Mouse (Mus musculus) heart, postnatal 36 days (tissue): ENCODE data around the gene Mrps5. TPM values are rescaled to one million over a fixed set of nuclear protein-coding genes. Genes with fewer than 3 reads are reported as not detected.
"Not testable (repeated sequence)": the region's sequence is repeated elsewhere in the genome, so short reads cannot be mapped to it uniquely, and the experiment has no call there.

Experiments
- DNase-seq, 2 experiments: peaks; one replicate each; pipeline ENCODE4 v3.0.0; 2021 to 2022
- intact Hi-C: fragments of 180-260 bp; cut with DNase I; formaldehyde crosslinking; loops from one replicate; pipeline ENCODE4 v1.15.1; 2025
- total RNA-seq, 2 experiments: library from RNA; stranded (reverse); gene quantifications; 2 replicates each; pipeline ENCODE4 v1.2.3; 2021

The Mrps5 gene
- total RNA-seq = 10 to 100 TPM; 95.9 to 98.5 TPM

DNA sequence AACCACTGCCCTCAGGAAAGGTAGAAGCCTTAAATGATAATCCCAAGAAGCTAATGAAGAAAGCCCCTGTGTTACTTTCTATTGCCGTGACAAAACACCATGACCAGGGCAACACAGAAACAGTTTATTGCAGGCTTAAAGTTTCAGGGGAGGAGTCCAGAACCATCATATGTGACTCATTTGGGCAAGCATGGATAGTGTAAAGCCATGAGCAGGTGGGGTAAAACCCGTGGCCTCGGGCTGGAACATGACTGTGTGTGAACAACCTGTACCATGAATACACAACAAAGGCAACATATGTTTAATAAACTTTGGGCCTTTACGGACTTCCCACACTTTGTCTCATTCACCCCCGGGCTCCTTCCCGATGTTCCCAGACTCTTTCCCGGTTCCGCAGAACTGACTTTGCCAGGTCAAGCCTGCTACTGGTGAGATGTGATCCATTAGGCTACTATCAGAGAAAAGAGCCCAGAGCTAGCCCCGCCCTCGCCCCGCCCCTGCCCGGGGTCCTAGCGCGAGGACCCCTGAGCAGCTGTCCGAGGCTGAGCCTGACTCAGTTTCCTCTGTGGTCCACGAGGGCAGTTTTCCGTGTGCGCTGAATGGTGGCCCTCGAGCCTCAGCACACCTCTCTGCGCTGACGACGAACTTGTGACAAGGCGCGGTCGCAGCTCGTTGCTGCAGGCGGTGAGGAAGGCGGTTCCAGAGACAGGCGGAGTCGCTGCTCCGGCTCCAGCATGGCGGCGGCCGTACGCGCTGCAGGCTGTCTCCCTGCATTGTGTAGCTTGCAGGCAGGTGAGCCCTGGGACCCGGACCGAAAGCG lies at the start of gene Mrps5, which contains the start of gene Zfp661:
Mrps5 (plus strand) TSS at position 529 of the 820 bp plus-strand sequence.
Zfp661 (minus strand) TSS at position 401 of the 820 bp plus-strand sequence.
- intact Hi-C loops = no loop called here
- peak; percentile 86 to 91 for DNase-seq

GRCm38 (mm10) chr2:127537548-127537947 lies 49.5 kb upstream of the Mrps5 start:
- no peak for DNase-seq
- intact Hi-C loops = no loop called here

DNA sequence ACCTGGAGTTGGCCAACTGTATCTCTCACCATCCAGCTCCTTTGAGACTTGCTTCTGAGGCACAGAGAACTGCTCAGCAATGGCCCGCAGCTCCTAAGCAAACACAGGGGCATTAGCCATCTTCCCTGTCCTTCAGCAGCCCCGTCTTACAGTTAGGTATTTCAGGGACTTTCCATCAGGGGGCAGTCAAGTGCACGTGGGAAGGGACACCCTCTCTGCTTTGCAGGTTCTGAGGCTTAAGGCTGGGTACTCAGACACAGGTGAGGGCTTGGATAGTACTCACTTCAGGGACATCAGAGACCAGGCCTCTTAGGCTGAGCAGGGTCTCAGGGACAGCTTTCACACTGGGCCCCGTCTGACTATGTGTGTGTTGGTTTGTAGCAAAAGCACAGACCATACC lies 47.5 kb upstream of the Mrps5 start:
- intact Hi-C loops = no loop called here
- no peak for DNase-seq

DNA sequence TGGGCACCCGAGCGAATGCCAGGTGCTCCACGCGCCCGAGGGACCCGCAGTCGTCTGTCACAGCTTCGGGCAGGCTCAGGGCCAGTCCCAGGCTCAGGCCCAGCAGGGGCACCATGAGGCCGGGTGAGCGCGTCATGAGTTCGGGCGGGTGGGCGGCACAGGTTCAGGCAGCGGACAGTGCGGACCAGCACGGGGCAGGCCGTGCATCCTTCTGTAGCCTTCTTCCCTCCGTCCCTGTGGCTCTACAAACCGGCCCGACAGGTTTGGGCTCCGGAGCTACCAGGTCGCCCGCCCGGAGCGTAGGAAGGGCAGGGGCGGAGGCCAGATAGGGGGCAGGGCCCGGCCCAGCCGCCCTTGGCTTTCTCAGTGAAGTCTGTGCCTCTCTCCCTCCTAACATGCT lies 45.8 kb upstream of the Mrps5 start, which contains the start of gene Prom2:
Prom2 (minus strand) TSS at position 283 of the 400 bp plus-strand sequence.
- intact Hi-C loops = no loop called here
- DNase-seq = no peak

DNA sequence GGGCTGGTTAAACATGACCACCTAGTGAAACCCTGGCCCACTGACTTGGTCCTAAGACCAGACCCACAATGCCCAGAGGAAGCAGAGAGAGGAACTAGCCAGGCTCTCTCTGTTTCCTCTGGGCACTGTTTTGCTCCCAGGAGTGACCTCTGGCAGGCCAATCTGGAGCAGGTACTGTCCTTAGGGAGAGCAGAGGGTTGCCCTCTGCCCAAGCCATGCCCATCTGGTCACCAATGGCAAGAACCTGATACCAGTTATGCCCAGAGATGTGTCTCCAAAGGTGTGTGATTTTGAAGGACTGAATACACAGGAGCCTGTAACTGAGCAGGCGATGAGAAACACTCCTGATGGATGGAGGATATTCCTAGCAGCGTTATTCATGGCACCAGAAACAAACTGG lies 45.3 kb upstream of the Mrps5 start:
- DNase-seq = no peak
- intact Hi-C loops = no loop called here

GRCm38 (mm10) chr2:127548342-127549074 lies 38.5 kb upstream of the Mrps5 start:
- intact Hi-C loops = no loop called here
- DNase-seq = no peak

DNA sequence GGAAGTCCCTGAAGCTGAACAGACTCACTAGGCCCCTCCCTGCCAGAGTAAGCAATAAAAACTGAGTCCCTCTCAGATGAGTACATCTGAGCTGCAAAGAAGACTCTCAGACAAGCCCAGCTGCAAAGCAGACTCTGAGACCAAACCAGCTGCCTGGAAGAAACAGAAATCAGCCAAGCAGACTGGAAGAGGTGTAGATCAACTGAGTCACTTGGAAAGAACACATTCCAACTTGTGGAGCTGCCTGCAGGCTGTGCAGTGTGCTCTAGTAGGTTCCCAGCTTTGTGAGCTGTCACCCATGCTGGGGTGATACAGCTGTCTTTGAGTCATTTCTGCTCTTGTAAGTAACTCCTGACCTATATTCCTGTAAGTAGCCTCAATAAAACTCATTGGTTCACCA lies 37.3 kb upstream of the Mrps5 start:
- DNase-seq = no peak
- intact Hi-C loops = loop anchor here (2.0 kb wide), 1 partner anchor 43 kb away; no protein-coding TSS in a partner anchor

GRCm38 (mm10) chr2:127550446-127550845 lies 36.6 kb upstream of the Mrps5 start:
- intact Hi-C loops = loop anchor here (2.0 kb wide), 1 partner anchor 44 kb away; no protein-coding TSS in a partner anchor
- no peak for DNase-seq

DNA sequence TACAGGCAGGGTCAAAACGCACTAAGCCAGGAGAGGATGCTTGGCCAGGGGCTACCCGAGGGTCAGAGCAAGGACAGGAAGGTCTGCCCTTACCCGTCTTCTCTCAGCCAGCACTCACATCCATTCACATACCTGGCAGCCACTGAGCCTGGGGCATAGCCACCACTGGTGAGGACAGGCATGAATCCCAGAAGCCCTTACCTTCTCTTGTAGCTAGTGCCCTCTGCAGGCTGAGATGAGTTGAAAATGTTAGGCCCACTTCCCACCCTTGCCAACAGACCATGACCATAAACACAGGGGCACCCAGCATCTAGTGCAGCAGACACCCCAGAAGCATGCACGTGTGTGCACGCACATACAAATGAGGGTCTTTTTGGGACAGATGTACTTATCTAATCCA lies 35.9 kb upstream of the Mrps5 start:
- DNase-seq = no peak
- intact Hi-C loops = loop anchor here (2.0 kb wide), 1 partner anchor 44 kb away; no protein-coding TSS in a partner anchor

DNA sequence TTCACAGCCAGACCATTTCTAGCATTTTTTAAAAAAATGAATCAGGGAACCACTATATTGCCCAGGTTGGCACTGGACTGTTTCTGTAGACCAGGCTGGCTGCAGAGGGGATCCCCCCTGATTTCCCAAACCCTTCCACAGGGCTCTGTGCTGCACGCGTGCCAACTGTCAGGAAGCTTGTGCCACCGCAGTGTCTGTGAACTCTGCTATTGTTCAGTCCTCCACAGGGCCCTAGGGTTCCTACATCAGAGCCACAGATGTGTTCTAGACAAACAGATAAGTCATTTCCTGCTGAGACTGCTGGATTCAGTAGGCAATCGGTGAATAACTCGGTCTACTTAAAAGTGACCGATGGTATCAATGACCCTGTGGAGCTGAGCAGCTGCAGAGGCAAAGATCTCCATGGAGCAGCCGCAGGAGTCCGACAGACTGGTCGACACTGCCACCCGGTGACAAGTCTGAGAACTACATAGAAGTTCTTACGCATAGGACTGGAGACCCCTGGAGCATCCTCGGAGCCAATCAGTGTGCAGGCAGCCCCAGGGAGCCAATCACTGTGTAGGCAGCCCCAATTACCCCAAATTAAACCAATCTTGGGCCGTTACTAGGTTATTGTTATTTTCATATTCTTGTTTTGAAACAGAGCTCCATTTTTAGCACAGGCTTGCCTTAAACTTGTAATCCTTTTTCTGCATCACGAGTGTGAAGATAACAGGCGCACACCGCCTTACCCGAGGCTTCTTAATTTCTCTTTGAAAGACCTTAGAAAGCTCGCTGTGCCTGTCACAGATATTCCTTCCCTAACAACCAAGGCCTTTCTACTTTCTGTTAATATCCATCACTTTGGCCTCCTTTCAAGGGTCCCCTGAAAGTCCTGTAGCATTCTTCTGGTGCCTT lies 27.7 kb upstream of the Mrps5 start:
- intact Hi-C loops = loop anchor here (1.0 to 5.0 kb wide), 3 partner anchors 52 to 197 kb away; partner anchors contain the start of gene Adra2b

DNA sequence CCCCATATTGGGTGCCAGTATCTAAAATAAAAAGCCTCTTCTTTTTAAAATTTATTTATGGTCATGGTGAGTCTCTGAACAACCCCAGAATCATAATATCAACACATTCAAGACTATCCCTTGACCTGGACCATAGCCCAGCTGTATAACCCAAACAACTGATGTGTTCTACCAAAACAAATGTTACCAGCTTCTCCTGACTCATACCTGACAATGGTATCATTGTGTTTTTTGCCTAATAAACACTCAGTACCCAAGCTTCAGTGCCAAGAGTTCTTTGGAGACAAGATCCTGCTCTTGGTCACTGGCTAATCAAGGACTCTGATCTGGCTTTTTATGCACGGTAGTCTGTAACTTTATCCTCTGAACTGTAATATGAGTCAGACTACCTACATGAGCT lies 13.7 kb upstream of the Mrps5 start:
- intact Hi-C loops = no loop called here

More for the DNA sequence above, 27.7 kb upstream of the Mrps5 start:
- DNase-seq = peak; percentile 74 to 75

GRCm38 (mm10) chr2:127584436-127584858 lies 2.6 kb upstream of the Mrps5 start:
- peak; percentile 88 to 90 for DNase-seq
- intact Hi-C loops = no loop called here

More for the DNA sequence above, 13.7 kb upstream of the Mrps5 start:
- DNase-seq = no peak

- no peak for DNase-seq
- intact Hi-C loops = no loop called here
Measured at GRCm38 (mm10) chr2:127587514-127587844, 457 bp downstream of the Mrps5 start.

- DNase-seq = no peak
- intact Hi-C loops = no loop called here
Measured at GRCm38 (mm10) chr2:127588897-127589296, 1.9 kb downstream of the Mrps5 start.

DNA sequence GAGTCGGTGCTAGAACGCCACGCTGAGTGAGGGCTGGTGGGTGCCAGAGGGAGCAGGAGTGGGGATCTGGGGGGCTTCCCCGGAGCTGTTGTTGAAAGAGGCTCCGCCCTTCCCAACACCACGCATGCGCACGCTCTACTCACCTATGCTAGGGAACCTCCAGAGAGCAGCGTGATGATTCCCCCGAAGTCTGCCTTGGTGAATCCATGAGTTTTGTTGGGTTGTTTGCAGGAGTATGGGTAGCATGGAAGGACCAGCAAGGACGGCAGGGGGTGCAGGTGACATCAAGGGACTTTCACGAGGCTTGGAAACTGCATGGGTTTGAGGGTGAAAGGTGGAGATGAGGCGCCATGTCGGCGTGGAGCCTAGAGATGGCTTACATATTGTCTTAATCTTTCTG lies 3.2 kb downstream of the Mrps5 start:
- intact Hi-C loops = no loop called here
- no peak for DNase-seq

DNA sequence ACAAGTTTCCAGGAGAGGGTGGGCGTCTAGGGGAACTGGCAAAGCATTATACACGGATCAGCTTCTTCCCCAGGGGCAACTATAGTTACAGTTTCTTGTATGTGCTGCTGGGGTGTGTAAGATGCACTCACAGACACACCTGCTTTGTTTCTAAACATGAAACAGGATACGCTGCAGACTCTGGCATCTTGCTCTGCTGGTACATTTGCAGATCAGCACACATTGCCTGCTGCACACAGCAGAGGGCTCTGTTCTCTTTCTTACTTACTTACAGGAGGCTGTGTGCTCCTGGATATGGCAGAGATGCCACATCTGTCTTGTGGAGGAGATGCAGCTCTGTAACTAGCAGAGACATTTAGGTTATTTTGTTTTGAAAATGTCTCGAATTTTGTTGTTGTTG lies 3.8 kb downstream of the Mrps5 start:
- intact Hi-C loops = no loop called here
- no peak for DNase-seq

GRCm38 (mm10) chr2:127603383-127603782 lies 16.4 kb downstream of the Mrps5 start:
- intact Hi-C loops, DNase-seq: not testable (repeated sequence)

- no peak for DNase-seq
- intact Hi-C loops = loop anchor here (5.0 kb wide), 2 partner anchors 77 to 237 kb away; no protein-coding TSS in a partner anchor
Measured at GRCm38 (mm10) chr2:127605203-127605602, 18.2 kb downstream of the Mrps5 start.

DNA sequence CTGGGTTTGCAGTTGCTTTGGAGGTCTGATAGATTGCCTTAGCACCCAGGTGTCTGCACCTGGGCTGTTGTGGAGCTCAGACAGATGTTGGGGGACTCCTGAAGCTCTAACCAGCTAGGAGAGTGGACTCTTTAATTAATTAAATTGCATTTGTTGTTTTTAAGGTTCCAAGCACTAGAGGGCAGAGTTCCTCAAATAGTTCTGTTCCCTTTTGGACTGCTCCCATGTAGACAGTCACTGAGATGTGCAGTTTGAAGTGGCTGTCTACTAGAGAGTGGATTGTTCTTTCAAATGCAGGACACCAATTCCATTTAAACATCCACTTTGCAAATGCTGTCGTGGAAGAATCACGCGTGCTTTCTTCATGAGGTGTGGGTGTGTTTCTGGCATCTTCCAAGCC lies 21.2 kb downstream of the Mrps5 start:
- intact Hi-C loops = loop anchor here (1.0 to 5.0 kb wide), 3 partner anchors 60 to 234 kb away; no protein-coding TSS in a partner anchor
- DNase-seq = no peak

- DNase-seq = no peak
- intact Hi-C loops = loop anchor here (1.0 to 5.0 kb wide), 3 partner anchors 59 to 233 kb away; no protein-coding TSS in a partner anchor
Measured at GRCm38 (mm10) chr2:127608986-127609385, 22.0 kb downstream of the Mrps5 start.
